Mouse (Mus musculus) embryonic fibroblast, embryonic 13.5 days (primary cell): ENCODE measurements around the gene Ank.

ENCODE experiments used
- CTCF ChIP-seq: IDR thresholded peaks from 2 replicates; pipeline ENCODE4 v1.5.1; 2011; ENCODE audit warnings: mild to moderate bottlenecking, control low read depth, low read length, moderate library complexity, borderline replicate concordance; ENCODE audit not compliant: insufficient read depth
- POLR2A ChIP-seq: IDR thresholded peaks from 2 replicates; pipeline ENCODE4 v1.6.1; 2011; ENCODE audit warnings: low read depth, mild to moderate bottlenecking, control low read depth, low read length, moderate library complexity

DNA sequence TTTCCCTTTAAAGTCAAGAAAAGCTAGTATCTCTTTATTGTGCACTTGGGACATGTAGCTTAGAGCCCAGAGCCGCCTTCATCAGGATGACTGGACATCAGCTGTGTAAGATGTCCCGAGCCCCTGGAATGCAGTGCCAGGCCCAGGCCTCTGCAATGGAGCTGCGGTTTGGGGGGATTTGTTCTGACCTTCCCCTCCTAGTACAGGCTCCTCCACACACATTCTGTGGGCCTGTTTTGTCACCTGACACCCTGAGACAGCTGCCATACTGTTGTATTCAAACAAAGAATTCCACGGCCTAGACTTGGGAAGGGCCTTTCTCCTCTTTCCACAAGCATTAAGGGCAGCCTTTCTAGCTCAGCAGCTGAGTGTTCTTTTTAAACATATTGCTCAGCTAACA is 128.5 kb downstream of the Ank start:
- TF ChIP-seq CTCF (no peak), POLR2A (no peak)
